Mouse (Mus musculus): ENCODE results near the gene Sema5a. TPM values are rescaled to one million over a fixed set of nuclear protein-coding genes. Genes with fewer than 3 reads are reported as not detected.

Sema5a gene
- polyA plus RNA-seq, 1 experiment from 2014 or later, result 8.3 TPM

DNA sequence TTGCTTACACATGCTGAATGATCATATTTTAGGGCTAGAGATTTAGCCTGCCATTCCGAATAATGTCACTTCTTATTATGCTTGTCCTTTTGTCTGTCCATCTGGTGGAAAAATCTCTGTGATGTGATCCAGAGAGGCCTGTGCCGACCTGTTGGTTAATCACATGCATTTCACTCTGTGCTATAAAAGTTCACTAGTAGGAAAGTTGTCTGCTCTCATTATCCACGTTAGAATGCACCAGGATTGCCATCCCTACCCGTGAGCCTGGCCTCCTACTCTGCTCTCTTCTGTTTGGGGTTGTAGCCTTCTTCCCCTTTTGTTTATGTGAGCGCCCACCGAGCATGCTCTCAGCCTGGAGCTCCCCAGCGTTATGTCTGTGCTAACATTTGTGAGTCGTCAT, 108.4 kb downstream of the Sema5a start:
- peak overlapping the region; percentile 56; the same call in 1 of the 2 replicates for H3K27ac ChIP-seq
- no peak overlapping the region for H3K4me3 ChIP-seq
- no peaks in the 10 kb centered on the region for H3K9me3 ChIP-seq
- 46% methylated on average over 8 of the region's 8 CpGs for WGBS
- H3K4me1 ChIP-seq, result peaks cover 21% of the 10 kb centered on the region
- H3K36me3 ChIP-seq (replicated peaks), result no peaks in the 10 kb centered on the region
- no peaks in the 10 kb centered on the region for H3K27me3 ChIP-seq (ENCODE audit: poor library complexity, severe bottlenecking)
- DNase-seq (ENCODE audit: extremely low spot score, low spot score), result no peak

DNA sequence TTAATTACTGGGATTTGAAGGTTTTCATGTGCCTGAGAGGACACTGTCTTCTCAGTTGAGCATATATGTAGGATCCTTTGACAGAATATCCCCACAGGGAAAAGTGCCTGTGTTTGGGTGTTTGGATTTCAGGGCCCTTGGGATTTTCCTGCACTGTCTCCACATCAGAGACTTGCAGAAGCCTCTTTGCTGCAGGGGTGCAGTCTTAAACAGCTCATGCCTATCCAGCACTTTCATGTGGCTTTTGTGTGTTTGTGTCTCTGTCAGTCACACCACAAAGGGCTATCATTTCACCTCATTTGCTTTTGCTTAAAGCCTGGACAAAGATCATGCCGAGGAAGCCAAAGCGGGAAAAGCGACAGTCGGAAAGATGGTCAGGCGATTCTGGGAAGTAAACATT, 108.9 kb downstream of the Sema5a start:
- Histone ChIP-seq H3K27ac (peak overlapping the region; percentile 56), H3K27me3 (ENCODE audit: poor library complexity, severe bottlenecking) (no peaks in the 10 kb centered on the region), H3K4me1 (peaks cover 21% of the 10 kb centered on the region), H3K36me3 (replicated peaks) (no peaks in the 10 kb centered on the region), H3K9me3 (no peaks in the 10 kb centered on the region), H3K4me3 (no peak overlapping the region)
- 44% methylated on average over 5 of the region's 5 CpGs for WGBS
- DNase-seq (ENCODE audit: extremely low spot score, low spot score), result no peak

DNA sequence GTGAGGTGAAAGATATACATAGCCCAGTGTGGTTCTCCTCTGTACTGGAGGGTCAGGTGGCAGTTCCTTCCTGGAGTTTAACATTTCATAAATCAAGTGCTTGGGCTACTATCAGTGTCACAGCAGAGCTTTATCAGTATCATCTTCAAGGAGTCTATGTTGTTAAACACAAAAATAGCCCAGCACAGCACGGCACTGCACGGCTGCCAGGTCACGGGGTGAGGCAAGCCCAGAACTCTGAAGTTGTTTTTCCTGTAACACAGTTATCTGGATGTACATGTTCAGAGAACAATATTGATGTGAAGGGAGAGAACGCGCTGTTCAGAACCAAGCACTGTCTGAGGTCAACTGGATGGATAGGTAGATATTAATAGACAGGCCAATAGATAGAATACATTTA, 112.2 kb downstream of the Sema5a start:
- no peaks in the 10 kb centered on the region for H3K36me3 ChIP-seq (replicated peaks)
- WGBS, result 94% methylated on average over 5 of the region's 5 CpGs
- no peaks in the 10 kb centered on the region for H3K27me3 ChIP-seq (ENCODE audit: poor library complexity, severe bottlenecking)
- DNase-seq (ENCODE audit: extremely low spot score, low spot score), result no peak
- H3K27ac ChIP-seq, result no peak overlapping the region
- no peaks in the 10 kb centered on the region for H3K9me3 ChIP-seq
- peaks cover 21% of the 10 kb centered on the region for H3K4me1 ChIP-seq
- no peak overlapping the region for H3K4me3 ChIP-seq

- Histone ChIP-seq H3K27ac (no peak overlapping the region), H3K36me3 (replicated peaks) (no peaks in the 10 kb centered on the region), H3K4me1 (no peaks in the 10 kb centered on the region), H3K4me3 (no peak overlapping the region), H3K9me3 (no peaks in the 10 kb centered on the region), H3K27me3 (ENCODE audit: poor library complexity, severe bottlenecking) (no peaks in the 10 kb centered on the region)
- no peak for DNase-seq (ENCODE audit: extremely low spot score, low spot score)
- WGBS, result 82% methylated on average over 4 of the region's 4 CpGs
These were observed 123.2 kb downstream of the Sema5a start for GRCm38 (mm10) chr15:32367841-32368240.

GRCm38 (mm10) chr15:32370914-32371313, 126.3 kb downstream of the Sema5a start:
- Histone ChIP-seq H3K4me3 (no peak overlapping the region), H3K27me3 (ENCODE audit: poor library complexity, severe bottlenecking) (no peaks in the 10 kb centered on the region), H3K36me3 (replicated peaks) (no peaks in the 10 kb centered on the region), H3K4me1 (no peaks in the 10 kb centered on the region), H3K9me3 (no peaks in the 10 kb centered on the region), H3K27ac (no peak overlapping the region)
- no peak for DNase-seq (ENCODE audit: extremely low spot score, low spot score)
- WGBS, result 92% methylated on average over 6 of the region's 6 CpGs

GRCm38 (mm10) chr15:32371385-32371784, 126.8 kb downstream of the Sema5a start:
- 72% methylated on average over 6 of the region's 6 CpGs for WGBS
- Histone ChIP-seq H3K9me3 (no peaks in the 10 kb centered on the region), H3K27me3 (ENCODE audit: poor library complexity, severe bottlenecking) (no peaks in the 10 kb centered on the region), H3K4me1 (no peaks in the 10 kb centered on the region), H3K4me3 (no peak overlapping the region), H3K36me3 (replicated peaks) (no peaks in the 10 kb centered on the region), H3K27ac (no peak overlapping the region)
- DNase-seq (ENCODE audit: extremely low spot score, low spot score), result no peak

DNA sequence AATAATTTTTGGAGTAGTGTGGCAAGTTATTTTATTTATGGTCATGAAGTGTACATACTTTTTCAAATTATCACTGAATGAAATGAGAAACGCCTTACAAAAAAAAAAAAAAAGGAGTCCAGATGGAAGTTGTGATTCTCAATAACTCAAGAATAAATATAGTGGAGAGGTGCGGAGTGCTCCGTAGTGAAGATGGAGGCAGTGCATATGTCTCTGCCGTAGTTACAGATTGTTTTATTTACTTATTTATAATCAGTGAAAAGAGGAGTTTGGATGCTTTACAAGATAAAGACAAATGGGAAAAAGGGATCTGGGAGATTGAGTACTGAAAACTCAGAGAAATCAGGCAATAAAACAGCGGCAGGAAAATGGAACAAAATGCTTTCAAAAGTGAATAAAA, 131.7 kb downstream of the Sema5a start:
- Histone ChIP-seq H3K4me3 (no peak overlapping the region), H3K36me3 (replicated peaks) (no peaks in the 10 kb centered on the region), H3K27me3 (ENCODE audit: poor library complexity, severe bottlenecking) (no peaks in the 10 kb centered on the region), H3K9me3 (no peaks in the 10 kb centered on the region), H3K27ac (no peak overlapping the region), H3K4me1 (no peaks in the 10 kb centered on the region)
- no peak for DNase-seq (ENCODE audit: extremely low spot score, low spot score)
- 94% methylated on average over 5 of the region's 5 CpGs for WGBS

DNA sequence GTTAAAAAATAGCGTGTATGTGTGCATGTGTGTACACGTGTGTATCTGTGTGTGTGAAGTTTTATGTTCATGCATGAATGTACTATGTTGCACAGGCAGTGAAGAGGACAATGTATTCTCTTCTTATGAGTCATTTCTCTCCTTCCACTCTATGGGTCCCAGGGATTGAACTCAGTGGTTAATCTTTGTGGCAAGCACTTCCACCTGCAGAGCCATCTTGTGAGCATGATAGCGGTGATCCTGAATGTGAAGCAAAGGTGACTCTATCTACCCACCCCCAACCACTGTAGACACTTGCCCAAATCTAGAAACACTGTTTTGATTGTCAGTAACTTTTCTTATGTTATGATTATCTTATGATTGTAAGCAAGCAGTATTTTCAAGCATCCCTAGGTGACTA, 133.2 kb downstream of the Sema5a start:
- Histone ChIP-seq H3K4me1 (no peaks in the 10 kb centered on the region), H3K27ac (no peak overlapping the region), H3K9me3 (no peaks in the 10 kb centered on the region), H3K4me3 (no peak overlapping the region), H3K27me3 (ENCODE audit: poor library complexity, severe bottlenecking) (no peaks in the 10 kb centered on the region), H3K36me3 (replicated peaks) (no peaks in the 10 kb centered on the region)
- no peak for DNase-seq (ENCODE audit: extremely low spot score, low spot score)
- WGBS, result 95% methylated on average over 3 of the region's 3 CpGs

DNA sequence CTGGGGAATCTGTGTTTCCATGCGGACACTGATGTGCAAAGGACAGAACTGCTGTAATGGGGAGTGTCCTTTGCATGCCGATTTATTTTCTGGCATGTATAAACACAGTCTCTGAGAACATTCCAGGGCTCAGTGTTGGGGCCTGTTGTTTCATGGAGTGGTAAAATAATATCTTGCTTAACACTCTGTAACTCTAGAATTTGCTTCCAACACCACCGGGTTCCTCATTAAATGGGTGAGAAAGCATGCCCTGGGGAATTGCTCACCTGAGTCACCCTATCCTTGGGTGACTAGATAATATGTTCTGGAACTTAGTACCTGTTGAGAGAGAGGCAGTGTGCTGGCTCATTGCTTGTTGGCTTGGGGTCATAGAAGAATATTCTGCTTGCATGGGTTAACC, 135.7 kb downstream of the Sema5a start:
- no peaks in the 10 kb centered on the region for H3K27me3 ChIP-seq (ENCODE audit: poor library complexity, severe bottlenecking)
- WGBS, result 89% methylated on average over 3 of the region's 3 CpGs

GRCm38 (mm10) chr15:32382930-32383481, 138.4 kb downstream of the Sema5a start:
- no peak for DNase-seq (ENCODE audit: extremely low spot score, low spot score)
- Histone ChIP-seq H3K4me1 (no peaks in the 10 kb centered on the region), H3K4me3 (no peak overlapping the region), H3K36me3 (replicated peaks) (no peaks in the 10 kb centered on the region), H3K27me3 (ENCODE audit: poor library complexity, severe bottlenecking) (no peaks in the 10 kb centered on the region), H3K27ac (no peak overlapping the region), H3K9me3 (no peaks in the 10 kb centered on the region)
- WGBS, result 90% methylated on average over 4 of the region's 4 CpGs

More for the DNA sequence above, 135.7 kb downstream of the Sema5a start:
- no peak for DNase-seq (ENCODE audit: extremely low spot score, low spot score)
- Histone ChIP-seq H3K9me3 (no peaks in the 10 kb centered on the region), H3K4me3 (no peak overlapping the region), H3K4me1 (no peaks in the 10 kb centered on the region), H3K36me3 (replicated peaks) (no peaks in the 10 kb centered on the region), H3K27ac (no peak overlapping the region)

GRCm38 (mm10) chr15:32396241-32396890, 151.8 kb downstream of the Sema5a start:
- Histone ChIP-seq H3K4me1 (peaks cover 5% of the 10 kb centered on the region; the same call in 1 of the 2 replicates), H3K4me3 (no peak overlapping the region), H3K9me3 (no peaks in the 10 kb centered on the region), H3K36me3 (replicated peaks) (no peaks in the 10 kb centered on the region), H3K27ac (no peak overlapping the region), H3K27me3 (ENCODE audit: poor library complexity, severe bottlenecking) (no peaks in the 10 kb centered on the region)
- no peak for DNase-seq (ENCODE audit: extremely low spot score, low spot score)
- WGBS, result 93% methylated on average over 3 of the region's 3 CpGs

DNA sequence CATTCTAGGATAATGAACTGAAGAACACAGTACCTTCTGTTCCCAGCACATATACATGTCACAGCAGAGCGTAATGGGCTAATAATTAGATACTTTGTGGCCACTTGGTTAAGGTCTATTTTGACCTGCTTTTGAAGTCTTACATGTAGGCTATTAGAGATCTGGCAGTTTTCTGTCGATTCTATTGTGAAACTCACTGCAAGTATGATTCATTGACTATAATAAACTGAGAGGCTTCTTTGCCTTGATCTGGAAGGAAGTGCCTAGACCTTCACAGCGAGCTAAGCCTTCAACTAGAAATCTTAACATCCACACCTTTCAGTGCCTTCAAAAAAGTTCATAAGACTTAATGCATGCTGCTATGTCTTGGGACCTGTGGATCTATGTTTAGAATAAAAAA, 152.5 kb downstream of the Sema5a start:
- Histone ChIP-seq H3K27me3 (ENCODE audit: poor library complexity, severe bottlenecking) (no peaks in the 10 kb centered on the region), H3K36me3 (replicated peaks) (no peaks in the 10 kb centered on the region), H3K4me1 (peaks cover 10% of the 10 kb centered on the region), H3K9me3 (no peaks in the 10 kb centered on the region), H3K27ac (no peak overlapping the region), H3K4me3 (no peak overlapping the region)
- DNase-seq (ENCODE audit: extremely low spot score, low spot score), result no peak
- 88% methylated on average over 3 of the region's 3 CpGs for WGBS

DNA sequence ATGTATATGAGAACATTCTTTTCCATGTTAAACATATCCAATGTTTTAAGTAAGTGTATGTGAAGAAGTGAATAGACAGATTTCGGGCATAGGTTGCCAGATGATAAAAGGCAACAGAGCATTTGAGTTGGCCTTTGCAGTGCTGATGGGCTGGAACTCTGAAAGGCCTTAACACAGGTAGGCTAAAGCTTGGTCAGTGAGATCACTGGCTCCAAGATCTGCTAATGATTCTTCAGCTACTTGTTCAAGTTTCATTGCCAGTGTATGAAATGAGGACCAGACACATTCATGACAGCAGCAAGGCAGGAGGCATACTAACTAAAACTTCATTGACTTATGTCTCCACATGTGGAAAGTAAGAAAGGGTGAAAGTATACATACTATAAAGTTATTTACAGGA, 154.1 kb downstream of the Sema5a start:
- no peaks in the 10 kb centered on the region for H3K27me3 ChIP-seq (ENCODE audit: poor library complexity, severe bottlenecking)
- no peaks in the 10 kb centered on the region for H3K36me3 ChIP-seq (replicated peaks)
- H3K9me3 ChIP-seq, result no peaks in the 10 kb centered on the region
- no peak overlapping the region for H3K27ac ChIP-seq
- WGBS, result 93% methylated on average over 1 of the region's 1 CpGs
- no peak overlapping the region for H3K4me3 ChIP-seq
- H3K4me1 ChIP-seq, result peaks cover 12% of the 10 kb centered on the region
- DNase-seq (ENCODE audit: extremely low spot score, low spot score), result no peak

All from forebrain, embryonic 10.5 days (tissue).